Mouse (Mus musculus) embryonic facial prominence, embryonic 12.5 days (tissue): Measurements from ENCODE around the gene Islr. TPM values are rescaled to one million over a fixed set of nuclear protein-coding genes. Genes with fewer than 3 reads are reported as not detected.
A peak's percentile ranks its signal among the peaks of the same experiment; 100 is the strongest.

Experiments used
- ATAC-seq: fragments of 200-750 bp; cut with Nextera tagmentation; 2 replicates; pipeline ENCODE4 v1.8.0; 2017; ENCODE audit not compliant: insufficient number of reproducible peaks, insufficient read depth, low FRiP score, low TSS enrichment
- H3K27ac ChIP-seq: fragments of 300-500 bp; sonication (generic); 2 replicates; pipeline ENCODE4 v1.5.1; 2016; ENCODE audit warnings: mild to moderate bottlenecking
- H3K27me3 ChIP-seq: fragments of 300-500 bp; sonication (generic); 2 replicates; pipeline ENCODE4 v1.6.1; 2016; ENCODE audit warnings: mild to moderate bottlenecking, moderate library complexity
- H3K36me3 ChIP-seq: fragments of 300-500 bp; sonication (generic); 2 replicates; pipeline ENCODE4 v1.6.1; 2016; ENCODE audit warnings: mild to moderate bottlenecking
- H3K4me1 ChIP-seq: fragments of 300-500 bp; sonication (generic); 2 replicates; pipeline ENCODE4 v1.6.1; 2016
- H3K4me2 ChIP-seq: fragments of 300-500 bp; sonication (generic); replicated peaks from 2 replicates; pipeline ENCODE4 v1.6.1; 2016; ENCODE audit warnings: mild to moderate bottlenecking, moderate library complexity
- H3K4me3 ChIP-seq: fragments of 300-500 bp; sonication (generic); 2 replicates; pipeline ENCODE4 v1.5.1; 2016; ENCODE audit warnings: mild to moderate bottlenecking
- H3K9ac ChIP-seq: fragments of 300-500 bp; sonication (generic); 2 replicates; pipeline ENCODE4 v1.6.1; 2016; ENCODE audit warnings: mild to moderate bottlenecking, moderate library complexity
- H3K9me3 ChIP-seq: fragments of 300-500 bp; sonication (generic); 2 replicates; pipeline ENCODE4 v1.6.1; 2016; ENCODE audit warnings: mild to moderate bottlenecking, moderate library complexity
- WGBS: fragments of 180-500 bp; shearing (Covaris S2); methylation state at CpG from one replicate; pipeline ENCODE4 v1.1.7; 2016; 5-methylcytosine and 5-hydroxymethylcytosine counted together
- polyA plus RNA-seq: library from polyadenylated mRNA; unstranded; fragments of >200 nt; fragmentation: Nextera tagmentation; extraction: Ambion mirVana; gene quantifications from 2 replicates; pipeline ENCODE4 v1.2.1, GENCODE M21; 2016

Islr gene
- polyA plus RNA-seq, 1 experiment from 2014 or later = 95.6 TPM

DNA sequence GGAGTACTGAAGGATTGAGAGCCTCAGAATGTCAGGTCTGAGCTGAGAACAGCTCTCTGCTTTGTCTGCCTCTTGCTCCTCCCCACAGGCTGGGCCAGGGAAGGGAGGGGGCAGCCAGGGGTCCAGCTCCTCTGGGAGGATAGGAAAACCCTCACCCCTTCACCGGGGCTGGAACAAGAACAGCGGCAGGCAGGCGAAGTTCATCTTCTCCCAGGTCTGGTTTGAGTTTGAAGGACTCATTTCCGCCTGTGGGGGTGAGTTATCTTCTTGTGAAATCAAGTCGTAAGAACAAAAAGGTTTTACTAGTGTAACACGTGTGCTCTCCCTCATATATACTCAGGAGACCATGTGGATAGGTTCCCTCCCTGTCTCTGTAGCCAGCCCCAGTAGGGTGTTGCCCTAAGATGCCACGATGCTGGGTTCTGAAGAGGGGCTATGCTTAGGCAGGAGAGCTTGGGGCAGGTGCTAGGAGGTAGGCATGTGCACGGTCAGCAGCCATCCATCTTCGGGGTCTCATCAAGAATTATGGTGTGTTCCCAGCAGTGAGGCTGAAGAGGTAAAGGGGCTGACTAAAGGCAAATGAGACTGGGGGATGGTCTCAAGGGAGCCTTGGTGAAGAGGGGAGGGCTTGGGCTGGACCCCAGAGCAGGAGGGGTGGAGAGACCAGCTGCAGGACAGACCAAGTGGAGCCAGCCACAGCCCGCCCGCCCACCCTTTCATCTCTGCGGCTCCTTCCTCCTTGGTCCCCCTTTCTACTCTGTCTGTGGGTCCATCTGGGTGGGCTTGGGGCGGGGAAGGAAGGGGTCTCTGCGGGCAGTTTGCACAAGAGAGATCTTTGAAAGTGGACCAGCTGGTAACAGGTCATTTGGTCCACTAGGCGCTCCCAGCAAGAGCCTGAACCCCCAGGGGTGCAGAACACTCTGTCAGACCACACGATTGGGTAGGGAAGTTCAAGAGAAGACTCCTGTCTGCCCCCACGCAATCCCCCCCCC, 69.9 kb downstream of the Islr start:
- no peak overlapping the region for H3K4me3 ChIP-seq
- WGBS = 10% methylated on average over 16 of the region's 17 CpGs
- peak overlapping the region; percentile 92 for H3K27ac ChIP-seq
- H3K9ac ChIP-seq = no peak overlapping the region
- no peaks in the 10 kb centered on the region for H3K9me3 ChIP-seq
- H3K4me1 ChIP-seq = peaks cover 91% of the 10 kb centered on the region
- H3K27me3 ChIP-seq = no peaks in the 10 kb centered on the region
- no peaks in the 10 kb centered on the region for H3K36me3 ChIP-seq
- peak; percentile 61 for ATAC-seq
- peak overlapping the region; percentile 33 for H3K4me2 ChIP-seq

DNA sequence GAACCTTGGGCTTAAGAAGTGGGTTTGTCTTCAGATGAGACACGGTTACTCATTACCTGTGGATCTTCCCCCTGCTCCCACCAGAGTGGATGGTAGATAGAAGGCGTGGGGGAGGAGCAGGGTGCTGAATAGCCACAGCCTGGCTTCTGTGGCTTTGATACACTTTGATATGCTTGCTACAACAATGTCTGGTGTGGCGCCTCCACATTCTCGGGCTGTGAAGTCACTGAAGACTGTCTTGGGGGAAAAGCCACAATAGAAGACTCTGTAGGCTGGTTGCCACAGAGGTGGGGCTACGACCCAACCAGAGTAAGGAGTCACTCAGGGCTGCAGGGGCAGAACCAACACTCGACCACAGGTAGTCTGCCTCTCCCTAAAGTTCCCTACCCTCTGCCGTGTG, 72.4 kb downstream of the Islr start:
- WGBS = 67% methylated on average over 7 of the region's 7 CpGs
- no peaks in the 10 kb centered on the region for H3K27me3 ChIP-seq
- peaks cover 89% of the 10 kb centered on the region for H3K4me1 ChIP-seq

DNA sequence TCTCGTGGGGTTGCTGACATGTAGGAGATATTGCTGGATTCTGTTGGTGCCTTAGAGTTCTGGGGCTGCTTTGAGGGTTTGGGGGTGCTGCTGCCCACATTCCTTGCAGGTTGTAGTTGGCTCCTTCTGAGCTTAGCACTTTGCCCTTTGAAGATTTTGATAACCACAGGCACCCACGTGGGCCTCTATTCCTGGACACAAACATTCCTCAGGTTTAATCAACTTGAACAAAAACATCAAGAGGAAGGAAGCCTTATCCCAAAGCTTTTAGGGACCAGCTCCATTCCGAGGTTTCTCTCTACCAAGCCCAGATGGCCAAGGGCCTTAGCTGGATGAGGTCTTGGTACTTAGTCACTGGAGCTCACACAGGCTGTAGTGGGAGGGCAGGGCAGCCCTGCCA, 73.2 kb downstream of the Islr start:
- Histone ChIP-seq H3K9ac (no peak overlapping the region), H3K36me3 (no peaks in the 10 kb centered on the region), H3K27me3 (no peaks in the 10 kb centered on the region), H3K4me3 (no peak overlapping the region), H3K27ac (peak overlapping the region; percentile 92; the same call in 1 of the 2 replicates), H3K4me2 (peak overlapping the region; percentile 46; the same call in 1 of the 2 replicates), H3K4me1 (peaks cover 81% of the 10 kb centered on the region), H3K9me3 (no peaks in the 10 kb centered on the region)
- no peak for ATAC-seq
- 40% methylated on average over 3 of the region's 3 CpGs for WGBS

More for the DNA sequence above, 72.4 kb downstream of the Islr start:
- ATAC-seq = no peak
- no peak overlapping the region for H3K4me3 ChIP-seq
- no peak overlapping the region for H3K27ac ChIP-seq
- no peaks in the 10 kb centered on the region for H3K36me3 ChIP-seq
- no peaks in the 10 kb centered on the region for H3K9me3 ChIP-seq
- no peak overlapping the region for H3K4me2 ChIP-seq
- no peak overlapping the region for H3K9ac ChIP-seq

DNA sequence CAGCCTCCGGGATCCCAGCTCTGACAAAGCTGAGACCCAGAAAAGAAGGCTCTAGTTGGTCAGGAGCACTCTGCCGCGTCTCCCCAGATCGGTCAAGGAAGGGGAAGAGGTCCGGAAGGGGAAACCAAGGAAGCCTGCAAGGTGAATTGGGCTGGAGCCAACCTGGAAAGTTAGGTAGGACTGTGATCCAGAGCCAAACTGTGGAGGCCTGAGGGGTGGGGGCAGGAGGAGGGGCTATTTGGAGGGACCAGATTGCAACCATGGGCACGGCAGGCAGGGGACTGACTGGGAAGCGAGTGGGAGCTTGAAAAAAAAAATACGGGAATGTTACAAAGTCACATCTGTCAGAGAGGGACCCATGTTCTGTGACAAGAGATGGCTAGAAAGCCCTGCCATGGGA, 74.6 kb downstream of the Islr start:
- peak overlapping the region; percentile 46 for H3K4me2 ChIP-seq
- H3K27me3 ChIP-seq = no peaks in the 10 kb centered on the region
- whole genome bisulfite sequencing = 10% methylated on average over 8 of the region's 8 CpGs
- peak overlapping the region; percentile 37 for H3K9ac ChIP-seq
- H3K9me3 ChIP-seq = no peaks in the 10 kb centered on the region
- H3K4me1 ChIP-seq = peaks cover 81% of the 10 kb centered on the region
- H3K27ac ChIP-seq = peak overlapping the region; percentile 92
- peak overlapping the region; percentile 18; the same call in 1 of the 2 replicates for H3K4me3 ChIP-seq
- no peak for ATAC-seq
- H3K36me3 ChIP-seq = no peaks in the 10 kb centered on the region

DNA sequence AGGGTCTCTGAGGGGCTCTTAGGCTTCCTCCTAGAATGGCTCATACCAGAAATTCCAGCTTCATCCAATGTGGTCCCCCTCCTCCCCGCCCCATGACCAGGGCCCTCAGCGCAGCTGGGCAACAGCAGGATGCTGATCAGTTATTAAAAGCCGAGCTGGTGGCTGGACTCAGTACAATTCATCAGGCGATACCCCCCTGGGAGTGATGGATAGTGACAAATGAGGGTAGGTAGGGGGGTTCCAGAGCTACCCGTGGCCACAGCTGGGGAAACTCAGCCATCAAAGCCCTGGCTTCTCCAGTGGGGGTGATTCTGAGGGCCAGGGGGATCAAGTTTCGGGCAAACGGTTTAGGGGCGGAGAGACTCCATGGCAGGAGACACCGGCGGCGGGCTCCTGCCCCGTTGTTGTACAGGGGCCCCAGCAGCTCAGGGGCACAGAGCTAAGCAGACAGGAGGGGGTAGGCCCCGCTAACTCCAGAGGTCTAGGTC, 75.1 kb downstream of the Islr start:
- peak; percentile 70 for ATAC-seq
- Histone ChIP-seq H3K27me3 (no peaks in the 10 kb centered on the region), H3K9ac (peak overlapping the region; percentile 37), H3K4me2 (peak overlapping the region; percentile 46), H3K27ac (peak overlapping the region; percentile 92), H3K36me3 (no peaks in the 10 kb centered on the region), H3K4me1 (peaks cover 80% of the 10 kb centered on the region), H3K4me3 (peak overlapping the region; percentile 18; the same call in 1 of the 2 replicates), H3K9me3 (no peaks in the 10 kb centered on the region)
- WGBS = 3% methylated on average over 13 of the region's 13 CpGs

DNA sequence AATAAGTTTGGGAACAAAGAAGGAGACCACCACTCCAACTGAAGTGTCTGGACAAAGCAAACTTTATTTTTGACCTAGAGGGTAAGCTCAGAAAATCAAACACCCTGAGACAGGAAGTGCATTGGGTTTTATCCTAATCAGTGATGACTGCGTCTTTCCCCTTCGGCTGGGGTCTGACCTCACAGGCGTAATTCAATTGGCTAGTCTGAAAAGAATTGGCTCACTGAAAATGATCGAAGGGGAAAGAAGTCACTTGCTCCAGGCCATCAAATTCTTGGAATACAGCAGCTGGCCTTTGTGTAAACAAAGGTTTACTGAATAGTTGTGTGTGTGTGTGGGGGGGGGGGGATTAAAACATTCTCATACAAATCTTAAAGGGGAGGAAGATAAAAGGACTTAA, 78.3 kb downstream of the Islr start:
- 14% methylated on average over 4 of the region's 4 CpGs for WGBS
- H3K27ac ChIP-seq = peak overlapping the region; percentile 67; the same call in 1 of the 2 replicates
- no peak overlapping the region for H3K9ac ChIP-seq
- no peaks in the 10 kb centered on the region for H3K9me3 ChIP-seq
- H3K27me3 ChIP-seq = no peaks in the 10 kb centered on the region
- no peak overlapping the region for H3K4me2 ChIP-seq
- H3K36me3 ChIP-seq = no peaks in the 10 kb centered on the region
- no peak overlapping the region for H3K4me3 ChIP-seq
- no peak for ATAC-seq
- peaks cover 53% of the 10 kb centered on the region for H3K4me1 ChIP-seq

DNA sequence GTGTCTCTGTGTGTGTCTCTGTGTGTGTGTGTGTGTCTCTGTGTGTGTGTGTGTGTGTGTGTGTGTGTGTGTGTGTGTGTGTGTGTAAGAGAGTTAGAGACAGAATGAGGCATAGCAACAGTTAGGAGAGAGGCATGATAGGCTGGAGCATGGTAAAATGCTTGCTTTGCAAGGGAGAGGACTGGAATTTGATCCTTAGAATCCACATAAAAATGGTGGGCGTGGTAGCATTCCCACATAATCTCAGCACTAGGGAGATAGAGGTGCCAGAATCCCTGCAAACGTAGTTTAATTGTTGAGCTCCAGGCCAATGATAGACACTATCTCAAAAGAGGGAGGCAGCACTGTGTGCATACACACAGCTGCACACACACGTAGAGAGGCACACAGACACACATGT, 79.0 kb downstream of the Islr start:
- Histone ChIP-seq H3K9me3 (no peaks in the 10 kb centered on the region), H3K27me3 (no peaks in the 10 kb centered on the region), H3K4me1 (peaks cover 46% of the 10 kb centered on the region), H3K36me3 (no peaks in the 10 kb centered on the region), H3K4me3 (no peak overlapping the region), H3K4me2 (no peak overlapping the region), H3K9ac (no peak overlapping the region), H3K27ac (peak overlapping the region; percentile 67)
- ATAC-seq = no peak
- WGBS = 41% methylated on average over 3 of the region's 3 CpGs

DNA sequence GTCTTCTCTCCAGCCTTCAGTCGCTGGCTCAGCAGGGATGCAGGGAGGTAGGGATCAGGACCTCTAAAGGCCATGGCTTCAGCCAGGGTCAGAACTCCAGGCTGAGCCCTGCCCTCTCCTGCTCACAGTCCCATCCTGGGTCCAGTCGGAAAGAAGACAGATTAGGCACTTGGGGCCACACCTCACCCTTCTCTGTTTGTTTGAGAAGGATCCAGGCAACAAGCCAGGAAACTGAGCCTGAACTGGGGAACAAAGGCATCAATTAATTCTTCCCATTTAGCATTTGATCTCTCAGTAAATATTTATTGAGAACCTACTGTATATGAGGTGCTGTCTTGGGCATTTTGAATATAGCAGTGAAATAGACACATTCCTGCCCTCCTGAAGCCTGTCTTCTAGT, 85.4 kb downstream of the Islr start, which contains the start of gene Ccdc33:
Ccdc33 (minus strand) TSS at position 153 of the 400 bp plus-strand sequence.
- 31% methylated on average over 2 of the region's 2 CpGs for WGBS
- ATAC-seq = no peak
- peaks cover 34% of the 10 kb centered on the region for H3K4me1 ChIP-seq
- no peak within 1 kb of the TSS for H3K4me3 ChIP-seq
- H3K27me3 ChIP-seq = no peaks in the 10 kb centered on the region
- no peaks in the 10 kb centered on the region for H3K9me3 ChIP-seq
- H3K36me3 ChIP-seq = no peaks in the 10 kb centered on the region
- H3K27ac ChIP-seq = no peak within 1 kb of the TSS
- H3K9ac ChIP-seq = no peak within 1 kb of the TSS
- no peak within 1 kb of the TSS for H3K4me2 ChIP-seq

DNA sequence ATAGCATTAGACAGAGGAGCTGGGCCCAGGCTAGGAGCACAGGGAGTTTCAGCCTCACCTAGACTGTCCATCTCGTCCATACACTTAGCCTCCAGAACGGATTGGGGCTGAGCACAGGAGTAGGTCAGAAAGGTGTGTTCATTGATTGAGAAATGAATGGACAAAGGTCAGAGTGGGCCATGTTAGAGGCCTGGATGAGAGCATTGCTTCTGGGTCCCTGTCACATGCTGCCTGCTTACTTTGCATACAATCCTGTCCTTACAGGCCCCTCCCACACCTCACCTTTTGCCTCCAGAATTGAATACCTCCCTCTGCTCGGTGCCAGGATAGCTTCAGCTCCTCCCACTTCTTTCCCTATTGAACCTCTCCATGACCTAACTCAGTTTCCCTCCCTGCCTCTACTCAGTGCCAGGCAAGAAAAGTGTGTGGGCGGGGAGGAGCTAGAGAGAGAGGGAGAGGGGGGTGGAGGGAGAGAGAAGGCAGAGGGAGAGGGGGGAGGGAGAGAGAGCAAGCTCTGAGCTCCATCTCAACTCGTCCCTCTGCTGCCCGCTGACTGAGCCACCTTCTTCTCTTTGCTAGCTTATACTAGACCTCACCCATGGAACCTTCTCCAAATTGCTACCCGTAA, 88.0 kb downstream of the Islr start:
- Histone ChIP-seq H3K4me1 (peaks cover 54% of the 10 kb centered on the region), H3K4me3 (no peak overlapping the region), H3K4me2 (no peak overlapping the region), H3K27me3 (no peaks in the 10 kb centered on the region), H3K36me3 (no peaks in the 10 kb centered on the region), H3K9ac (no peak overlapping the region), H3K27ac (peak overlapping the region; percentile 84), H3K9me3 (no peaks in the 10 kb centered on the region)
- ATAC-seq = no peak
- WGBS = 34% methylated on average over 7 of the region's 7 CpGs

DNA sequence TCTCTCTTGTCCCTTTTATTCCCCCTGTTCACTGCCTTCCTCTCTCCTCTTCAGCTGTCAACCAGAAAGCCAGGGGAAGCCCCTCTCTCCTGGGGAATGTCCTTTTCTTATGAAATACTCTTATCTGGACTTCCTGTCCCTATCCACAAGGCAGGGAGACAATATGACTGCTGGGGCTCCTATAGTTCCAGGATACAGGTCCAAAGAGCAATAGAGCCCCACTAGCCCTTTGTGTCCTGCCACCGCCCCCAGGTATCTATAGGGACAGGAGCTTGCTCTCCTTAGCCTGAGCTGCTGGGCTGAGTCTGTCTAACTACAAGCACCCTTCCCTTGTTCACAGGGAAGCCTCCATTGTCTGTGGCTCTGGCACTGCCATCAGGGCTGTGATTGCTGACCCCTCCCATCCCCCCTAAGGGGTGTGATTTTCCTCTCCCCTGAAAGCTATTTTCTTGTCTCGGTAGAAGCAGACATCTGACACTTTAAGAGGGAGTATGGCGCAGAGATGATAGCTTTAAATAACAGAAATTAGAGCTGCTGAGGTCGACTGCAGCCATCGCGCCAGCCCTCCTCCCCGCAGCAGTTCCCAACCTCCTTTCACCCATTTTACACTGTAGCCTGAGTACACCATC, 88.7 kb downstream of the Islr start:
- Histone ChIP-seq H3K27me3 (no peaks in the 10 kb centered on the region), H3K4me1 (peaks cover 60% of the 10 kb centered on the region), H3K27ac (peak overlapping the region; percentile 84), H3K4me3 (no peak overlapping the region), H3K9me3 (no peaks in the 10 kb centered on the region), H3K4me2 (no peak overlapping the region), H3K36me3 (no peaks in the 10 kb centered on the region), H3K9ac (no peak overlapping the region)
- 16% methylated on average over 7 of the region's 7 CpGs for WGBS
- ATAC-seq = no peak

DNA sequence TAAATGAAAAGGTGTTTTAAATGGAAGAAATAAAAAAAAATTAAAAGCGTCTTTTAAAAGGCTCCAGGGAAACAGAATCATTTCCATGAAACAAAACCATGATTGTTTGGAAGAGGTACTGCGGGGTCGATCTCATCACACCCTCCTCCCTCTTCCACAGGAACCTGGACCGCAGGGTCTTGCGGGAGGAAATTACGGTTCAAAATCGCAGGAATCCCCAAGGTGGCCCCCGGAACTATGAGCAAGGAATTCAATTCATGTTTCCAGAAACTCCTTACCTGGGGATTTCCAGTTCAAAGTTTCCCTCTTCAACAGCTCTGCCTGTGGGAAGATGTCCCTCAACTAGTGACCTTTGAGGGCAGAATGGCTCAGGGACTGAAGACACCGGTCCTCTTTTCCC, 90.1 kb downstream of the Islr start:
- no peaks in the 10 kb centered on the region for H3K36me3 ChIP-seq
- no peaks in the 10 kb centered on the region for H3K9me3 ChIP-seq
- H3K9ac ChIP-seq = no peak overlapping the region
- H3K27ac ChIP-seq = peak overlapping the region; percentile 84
- H3K27me3 ChIP-seq = no peaks in the 10 kb centered on the region
- H3K4me1 ChIP-seq = peaks cover 60% of the 10 kb centered on the region
- no peak overlapping the region for H3K4me3 ChIP-seq
- 0% methylated on average over 9 of the region's 9 CpGs for WGBS
- no peak for ATAC-seq
- peak overlapping the region; percentile 42 for H3K4me2 ChIP-seq
